Mouse (Mus musculus): ENCODE results near the gene Dpep2nb.

GRCm38 (mm10) chr8:105956556-105956955, 49.2 kb downstream of the Dpep2nb start:
- TF ChIP-seq POLR2A (IDR thresholded peaks at IDR 0.05; ENCODE audit: insufficient read depth, low read depth, low read length) (no peak), CTCF (IDR thresholded peaks at IDR 0.05; ENCODE audit: insufficient read depth, low read depth, low read length) (no peak)
